In genomic region chr1:191574871-191575457, GRCm38 (mm10) we compare ENCODE assay signal across 8 mouse cellular contexts. TPM values are rescaled to one million over a fixed set of nuclear protein-coding genes. Genes with fewer than 3 reads are reported as not detected.
A peak's percentile ranks its signal among the peaks of the same experiment; 100 is the strongest.
DNase-seq lines count a peak whose midpoint lies in the region; ATAC-seq lines count a peak whose summit lies in the region.

No protein-coding gene starts in this region.

- ATAC-seq in hindbrain, embryonic 15.5 days (ENCODE audit: low FRiP score, low read depth) = no peak
- ATAC-seq in liver, embryonic 11.5 days (replicated peaks; ENCODE audit: low FRiP score) = peak; percentile 46
- ATAC-seq in cerebellum, adult (ENCODE audit: insufficient number of reproducible peaks, low FRiP score, low TSS enrichment) = no peak; the same call in 1 of the 2 replicates

- peak overlapping the region; percentile 96 for H3K4me2 ChIP-seq in hindbrain, embryonic 15.5 days
- peak overlapping the region; percentile 82 for H3K4me2 ChIP-seq in liver, embryonic 11.5 days

- H3K4me1 ChIP-seq in embryonic facial prominence, embryonic 10.5 days = peaks cover 36% of the 10 kb centered on the region
- peaks cover 33% of the 10 kb centered on the region for H3K4me1 ChIP-seq in hindbrain, embryonic 15.5 days (replicated peaks)
- H3K4me1 ChIP-seq in liver, embryonic 11.5 days (replicated peaks; ENCODE audit: control insufficient read depth, insufficient read depth, low read length) = peaks cover 18% of the 10 kb centered on the region

- H3K27ac ChIP-seq in embryonic facial prominence, embryonic 10.5 days (replicated peaks) = peak overlapping the region; percentile 95
- peak overlapping the region; percentile 63 for H3K27ac ChIP-seq in hindbrain, embryonic 15.5 days (replicated peaks)
- H3K27ac ChIP-seq in liver, embryonic 11.5 days (ENCODE audit: low read depth, low read length) = peak overlapping the region; percentile 90

- peak overlapping the region; percentile 47 for H3K9ac ChIP-seq in hindbrain, embryonic 15.5 days
- peak overlapping the region; percentile 95 for H3K9ac ChIP-seq in liver, embryonic 11.5 days (ENCODE audit: low read depth, low read length)

- under 1% methylated on average over 52 of the region's 52 CpGs for WGBS in embryonic facial prominence, embryonic 10.5 days
- WGBS in hindbrain, embryonic 15.5 days = under 1% methylated on average over 52 of the region's 52 CpGs
- WGBS in liver, embryonic 11.5 days = under 1% methylated on average over 52 of the region's 52 CpGs

- H3K36me3 ChIP-seq in embryonic facial prominence, embryonic 10.5 days (replicated peaks) = peaks cover 48% of the 10 kb centered on the region
- H3K36me3 ChIP-seq in hindbrain, embryonic 15.5 days = no peaks in the 10 kb centered on the region
- H3K36me3 ChIP-seq in liver, embryonic 11.5 days (ENCODE audit: control insufficient read depth, insufficient read depth, low read length) = peaks cover 11% of the 10 kb centered on the region

- H3K9me3 ChIP-seq in embryonic facial prominence, embryonic 10.5 days = peaks cover 1% of the 10 kb centered on the region; the same call in 1 of the 2 replicates
- no peaks in the 10 kb centered on the region for H3K9me3 ChIP-seq in hindbrain, embryonic 15.5 days
- peaks cover 3% of the 10 kb centered on the region; the same call in 1 of the 2 replicates for H3K9me3 ChIP-seq in liver, embryonic 11.5 days (ENCODE audit: control insufficient read depth, low read length)

- DNase-seq in gastrocnemius, postnatal 25 days = peak; percentile 19
- no peak for DNase-seq in gastrocnemius, adult 18-20 months (ENCODE audit: low spot score)
- DNase-seq in ES-CJ7 (ENCODE audit: low read depth, low spot score) = peak; percentile 91
- peak; percentile 81 for DNase-seq in embryonic facial prominence, embryonic 10.5 days (ENCODE audit: low spot score)
- DNase-seq in liver, embryonic 11.5 days (ENCODE audit: low spot score) = no peak
- DNase-seq in naive thymus-derived CD4-positive, alpha-beta T cell, adult 2 months (ENCODE audit: low read depth) = peak; percentile 68

- H3K27me3 ChIP-seq in embryonic facial prominence, embryonic 10.5 days (replicated peaks; ENCODE audit: low read depth, poor library complexity, severe bottlenecking) = no peaks in the 10 kb centered on the region
- H3K27me3 ChIP-seq in hindbrain, embryonic 15.5 days = no peaks in the 10 kb centered on the region
- H3K27me3 ChIP-seq in liver, embryonic 11.5 days (replicated peaks; ENCODE audit: control insufficient read depth, insufficient read depth, low read length) = no peaks in the 10 kb centered on the region

- peak overlapping the region; percentile 94 for H3K4me3 ChIP-seq in embryonic facial prominence, embryonic 10.5 days
- H3K4me3 ChIP-seq in hindbrain, embryonic 15.5 days = peak overlapping the region; percentile 80
- peak overlapping the region; percentile 70 for H3K4me3 ChIP-seq in liver, embryonic 11.5 days (ENCODE audit: low read depth, low read length)

RNA-seq across cellular contexts. Expression of gene Dtl, which starts 0.4 kb away (rescaled TPM):
- under 1 TPM; 0.18 to 0.78 TPM for total RNA-seq in gastrocnemius, postnatal 25 days (2021)
- under 1 TPM in 1 of 2 experiments, not detected in 1; 0.12 TPM for total RNA-seq in gastrocnemius, adult 18-20 months (2021)
- polyA plus RNA-seq in embryonic facial prominence, embryonic 10.5 days (2016; fragmentation: Nextera tagmentation; extraction: Ambion mirVana) = 87.4 and 88.6 TPM in 2 replicates
- polyA plus RNA-seq in hindbrain, embryonic 15.5 days (2015; fragmentation: Nextera tagmentation; extraction: Ambion mirVana) = 9.0 and 9.2 TPM in 2 replicates
- polyA plus RNA-seq in liver, embryonic 11.5 days (2014; fragmentation: Nextera tagmentation; extraction: Ambion mirVana) = 70.9 and 79.9 TPM in 2 replicates

RNA-seq across cellular contexts. Expression of gene Ints7, which starts 0.5 kb away (rescaled TPM):
- total RNA-seq in gastrocnemius, postnatal 25 days (2021) = 1 to 10 TPM; 6.4 to 6.6 TPM
- total RNA-seq in gastrocnemius, adult 18-20 months (2021) = 1 to 10 TPM; 5.6 to 6.5 TPM
- 80.2 and 82.2 TPM in 2 replicates for polyA plus RNA-seq in embryonic facial prominence, embryonic 10.5 days (2016; fragmentation: Nextera tagmentation; extraction: Ambion mirVana)
- polyA plus RNA-seq in hindbrain, embryonic 15.5 days (2015; fragmentation: Nextera tagmentation; extraction: Ambion mirVana) = 34.1 and 36.7 TPM in 2 replicates
- 54.1 and 57.6 TPM in 2 replicates for polyA plus RNA-seq in liver, embryonic 11.5 days (2014; fragmentation: Nextera tagmentation; extraction: Ambion mirVana)

Comparison
In these comparisons a context has a peak if more than half of its experiments do, and no peak if none do; other contexts are left out.
1. DNase-seq: peak in gastrocnemius, postnatal 25 days (single experiment), ES-CJ7 (single experiment), embryonic facial prominence, embryonic 10.5 days (single experiment) and naive thymus-derived CD4-positive, alpha-beta T cell, adult 2 months (single experiment); none in gastrocnemius, adult 18-20 months (single experiment) and liver, embryonic 11.5 days (single experiment).
2. Peak in every context shown above with its lines, with median percentiles within 50 percentile points of each other: H3K27ac ChIP-seq and H3K4me3 ChIP-seq.